Mouse (Mus musculus): Measurements from ENCODE around the gene Socs1.

The Socs1 gene

DNA sequence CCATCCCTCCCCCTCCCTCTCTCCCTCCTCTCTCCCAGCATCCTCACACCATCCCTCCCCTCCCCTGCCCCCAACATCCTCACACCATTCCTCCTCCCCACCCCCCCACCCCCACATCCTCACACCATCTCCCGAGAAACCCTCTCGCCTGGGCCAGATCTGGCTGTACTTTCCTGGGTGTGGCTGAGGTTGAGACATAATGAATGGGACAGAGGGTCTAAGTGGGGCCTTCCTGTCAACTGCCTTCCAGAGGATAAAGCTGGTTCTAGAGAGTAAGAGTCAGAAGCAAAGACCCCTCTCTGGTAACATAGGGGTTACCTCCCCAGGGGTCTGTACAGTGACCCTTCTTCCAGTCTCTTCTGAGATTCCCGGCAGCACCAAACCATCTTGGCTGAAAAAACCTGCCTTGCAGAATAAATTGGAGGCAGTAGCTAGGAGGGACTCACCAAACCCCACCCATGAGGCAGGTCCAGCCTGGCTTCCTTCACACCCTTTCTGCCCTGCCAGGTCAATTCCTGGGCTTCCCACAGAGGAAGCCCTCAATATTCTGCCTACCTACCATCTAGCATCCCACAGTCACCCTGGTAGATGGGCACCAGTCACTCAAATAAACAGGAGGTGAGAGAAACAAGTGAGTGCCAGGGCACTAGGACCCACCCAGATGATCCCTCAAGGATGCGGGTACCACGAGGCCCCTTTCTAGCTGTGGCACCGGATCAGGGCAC lies 21.6 kb downstream of the Socs1 start:
- DNase-seq (ENCODE audit: low spot score in 2 of 2), result no peak

DNA sequence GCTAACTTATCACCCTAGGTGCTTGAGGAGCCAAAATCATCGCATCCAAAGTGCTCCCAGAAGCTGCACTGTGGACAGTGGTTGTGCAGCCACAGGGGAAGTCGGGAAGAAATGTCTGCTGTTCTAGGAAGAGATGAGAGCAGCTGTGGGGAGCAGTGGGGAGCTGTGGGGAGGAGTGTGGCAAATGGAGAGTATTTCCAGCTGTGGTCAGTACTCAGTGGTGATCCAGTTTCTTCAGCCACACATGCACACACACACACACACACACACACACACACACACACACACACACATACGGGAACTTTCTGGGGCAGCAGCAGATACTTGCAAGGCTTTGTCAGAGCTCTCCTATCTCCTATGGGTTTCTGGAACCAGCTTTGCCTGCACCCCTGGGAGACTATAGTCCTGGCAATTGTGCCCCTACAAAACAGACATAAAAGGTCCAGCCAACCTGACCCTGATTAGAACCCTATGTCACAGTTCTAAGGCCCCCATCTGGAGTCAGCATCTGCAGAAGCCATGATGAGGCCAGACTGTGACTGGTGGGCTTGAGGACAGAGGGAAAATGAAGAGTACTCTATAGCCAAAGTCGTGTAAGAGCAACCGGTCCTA lies 22.7 kb downstream of the Socs1 start:
- no peak for DNase-seq (ENCODE audit: low spot score in 2 of 2)

DNA sequence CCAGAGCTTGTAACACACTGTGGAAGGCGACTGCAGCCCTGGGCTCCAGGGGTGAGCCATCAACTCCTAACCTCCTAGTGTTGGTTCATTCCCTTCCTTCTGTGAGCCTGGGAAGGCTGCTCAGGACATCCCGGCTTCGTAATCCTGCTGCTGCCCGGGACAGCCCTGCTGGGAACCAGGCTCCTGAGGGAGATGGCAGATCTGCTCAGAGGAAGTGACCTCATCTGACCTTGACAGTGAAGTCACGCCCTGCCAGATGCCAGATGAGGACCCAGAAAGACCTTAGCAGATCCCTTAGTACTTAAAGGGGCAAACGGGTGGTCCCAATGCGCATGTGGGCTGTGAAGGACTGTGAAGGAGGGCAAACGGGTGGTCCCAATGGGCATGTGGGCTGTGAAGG lies 24.2 kb downstream of the Socs1 start:
- DNase-seq (ENCODE audit: low spot score in 2 of 2), result no peak

DNA sequence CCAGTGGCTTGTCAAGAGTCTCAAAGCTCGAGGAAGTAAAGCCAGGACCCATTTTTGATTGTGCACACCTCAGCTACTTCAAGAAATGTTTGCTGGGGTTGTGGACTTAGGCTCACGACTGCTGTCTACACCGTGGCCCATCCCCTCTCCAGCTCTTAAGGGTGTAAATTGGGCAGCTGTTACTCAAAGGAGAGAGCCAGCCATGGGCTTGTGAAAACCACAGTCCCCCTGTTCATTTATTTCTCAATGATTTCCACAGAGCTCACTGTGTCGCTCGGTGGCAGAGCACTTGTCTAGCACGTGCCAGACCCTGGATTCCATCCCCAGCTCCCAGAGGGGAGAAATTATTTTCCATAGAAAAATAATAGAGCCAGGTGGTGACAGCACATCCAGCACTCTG lies 29.2 kb downstream of the Socs1 start:
- DNase-seq (ENCODE audit: low spot score in 2 of 2), result no peak

DNA sequence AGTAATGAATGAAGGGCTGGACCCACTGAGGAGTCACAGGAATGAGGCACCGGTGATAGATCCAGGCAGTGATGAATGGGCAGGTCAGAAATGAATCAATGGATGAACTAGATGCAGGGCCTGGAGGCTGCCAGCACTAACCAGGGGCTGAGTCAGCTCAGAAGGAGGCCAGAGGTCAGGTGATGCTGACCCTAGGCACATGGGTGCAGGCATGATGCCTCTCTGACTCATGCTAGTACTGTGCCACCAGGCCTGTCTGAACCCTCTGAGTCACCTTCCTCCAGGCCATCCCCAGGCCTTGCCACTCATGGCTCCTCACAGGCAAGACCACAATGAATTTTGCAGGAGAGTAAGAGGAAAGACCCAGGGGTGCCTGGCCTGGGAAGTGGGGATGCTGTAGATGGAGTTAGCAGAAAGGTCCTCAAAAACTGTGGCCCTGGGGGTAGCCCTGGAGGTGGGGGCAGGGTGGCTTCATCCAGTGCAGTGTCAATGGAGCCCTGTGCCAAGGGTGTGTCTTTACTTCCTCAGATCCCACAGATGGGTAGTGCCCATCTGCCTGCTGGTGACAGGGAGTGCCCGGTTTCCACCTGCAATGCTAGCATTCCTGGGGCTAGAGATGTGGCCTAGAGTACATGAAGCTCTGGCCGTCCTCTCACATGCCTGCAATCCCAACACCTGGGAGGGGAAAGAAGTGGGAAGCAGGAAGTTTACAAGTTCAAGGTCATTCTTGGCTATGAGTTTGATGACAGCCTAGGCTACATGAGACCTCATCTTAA lies 30.6 kb downstream of the Socs1 start:
- DNase-seq (ENCODE audit: low spot score in 2 of 2), result no peak

DNA sequence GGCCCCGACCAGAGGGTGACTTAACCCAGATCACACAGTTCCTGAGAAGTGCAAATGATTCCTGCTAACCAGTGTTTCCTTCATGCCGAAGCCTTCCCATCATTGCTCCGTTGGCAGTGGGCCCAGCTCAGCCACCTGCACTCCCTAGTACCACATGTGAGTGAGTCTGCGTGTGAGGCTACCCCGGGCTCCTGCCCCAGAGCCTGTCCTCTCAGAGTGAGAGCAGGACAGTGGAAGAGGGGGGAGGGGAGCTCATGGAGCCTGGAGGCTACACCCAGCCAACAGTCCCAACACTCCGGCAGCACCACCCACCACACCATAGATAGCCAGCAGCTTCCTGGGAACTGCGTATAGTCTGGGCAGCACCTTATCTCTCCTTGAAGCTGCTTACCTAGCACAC lies 35.5 kb downstream of the Socs1 start:
- no peak for DNase-seq (ENCODE audit: low spot score in 2 of 2)

DNA sequence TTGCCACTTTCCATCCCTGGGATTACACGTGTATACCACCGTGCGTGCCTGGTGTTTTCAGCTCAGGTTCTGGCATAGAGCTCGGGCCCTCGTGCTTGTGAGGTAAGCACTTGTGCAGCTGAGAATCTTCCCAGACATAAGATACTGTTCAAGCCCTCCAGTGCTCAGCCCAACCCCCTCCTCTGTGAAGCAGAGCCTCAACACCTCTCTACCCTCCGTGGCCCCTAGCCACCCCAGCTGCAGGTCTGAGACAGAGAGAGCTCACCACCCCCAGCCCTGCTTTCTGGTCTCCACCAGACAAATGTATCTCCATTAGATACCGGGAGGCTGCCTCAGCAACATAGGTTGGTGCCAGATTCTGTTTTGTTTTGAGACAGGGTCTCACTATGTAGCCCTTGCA lies 36.1 kb downstream of the Socs1 start:
- no peak for DNase-seq (ENCODE audit: low spot score in 2 of 2)

DNA sequence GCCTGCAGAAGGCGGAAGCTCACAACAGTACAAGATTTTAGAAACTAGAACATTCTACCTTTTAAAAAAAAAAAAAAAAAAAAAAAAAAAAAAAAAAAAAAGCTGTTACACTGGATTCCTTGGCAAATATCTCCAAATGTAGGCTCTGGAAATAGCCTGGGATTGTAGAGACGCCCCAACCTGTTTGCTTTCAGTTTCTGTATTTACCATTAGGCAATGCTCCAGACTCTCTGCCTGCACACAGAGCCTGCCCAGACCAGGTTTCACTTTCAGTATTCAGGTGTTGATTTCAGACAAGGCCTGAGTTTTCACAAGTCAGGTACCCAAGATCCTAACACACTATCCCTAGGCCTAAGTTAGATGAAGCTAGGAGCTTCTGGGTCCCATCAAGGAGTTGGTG lies 44.3 kb downstream of the Socs1 start:
- DNase-seq (ENCODE audit: low spot score in 2 of 2), result no peak

DNA sequence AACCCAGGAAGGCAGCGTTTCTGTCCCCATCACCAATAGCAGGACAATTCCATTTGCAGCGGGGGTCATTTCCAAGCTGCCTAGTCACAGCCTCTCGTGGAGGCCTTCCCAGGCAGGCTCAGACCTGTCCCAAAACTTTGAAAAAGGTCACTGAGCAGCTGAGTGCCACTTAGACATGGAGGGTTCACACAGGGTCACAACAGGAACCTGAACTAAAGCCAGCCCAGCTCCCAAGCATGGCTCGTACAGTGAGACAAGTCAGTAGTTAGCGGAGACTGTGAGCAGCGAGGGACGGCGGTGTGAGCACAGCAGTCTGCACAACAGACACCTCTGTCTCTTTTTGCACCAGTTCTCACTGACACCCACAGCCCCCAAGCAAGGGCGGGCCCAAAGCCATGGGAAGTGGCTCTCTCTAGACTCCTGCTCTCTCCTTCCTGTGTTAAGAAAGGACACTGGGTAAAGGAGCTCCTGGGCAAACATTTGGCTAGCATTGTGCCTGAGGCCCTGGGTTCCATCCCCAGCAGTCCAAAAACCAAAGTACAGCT lies 45.4 kb downstream of the Socs1 start:
- DNase-seq (ENCODE audit: low spot score in 2 of 2), result no peak

DNA sequence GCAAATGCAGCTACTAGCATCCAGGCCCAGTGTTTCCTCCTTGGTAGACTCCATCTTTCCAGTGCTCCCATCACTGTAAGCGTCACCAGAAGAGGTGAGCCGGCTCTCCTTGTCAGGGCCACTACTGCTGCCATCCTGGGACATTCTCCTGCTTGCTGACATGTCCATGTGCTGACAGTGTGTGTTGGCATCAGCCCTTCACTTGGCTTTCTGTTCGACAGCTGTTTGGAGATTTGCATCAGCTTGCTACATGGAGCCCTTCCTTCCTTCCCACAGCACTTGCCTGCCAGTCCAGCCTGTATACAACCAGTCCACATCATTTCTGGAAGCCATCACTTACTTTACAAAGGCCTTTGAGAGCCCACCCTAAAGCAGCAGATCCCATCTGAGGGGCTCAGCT lies 46.5 kb downstream of the Socs1 start:
- DNase-seq (ENCODE audit: low spot score in 2 of 2), result no peak

DNA sequence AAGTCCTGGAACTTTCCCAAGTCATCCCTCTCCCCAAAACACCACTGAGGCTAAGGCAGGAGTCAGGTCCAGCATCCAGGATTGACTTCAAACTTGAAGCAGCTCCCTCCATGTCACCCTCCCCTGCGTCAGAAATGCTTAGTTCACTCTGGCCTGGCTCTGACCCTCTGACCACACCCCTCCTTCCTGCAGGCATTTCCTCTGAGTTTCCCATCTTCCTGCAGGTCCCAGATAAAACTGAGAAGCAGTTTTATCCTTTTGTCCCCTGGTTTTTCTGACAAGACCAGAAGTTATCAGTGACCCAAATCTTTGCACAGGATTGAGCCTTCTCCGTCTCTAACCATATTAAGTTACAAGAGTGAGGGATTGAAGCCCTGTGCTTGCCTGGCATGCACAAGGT lies 47.8 kb downstream of the Socs1 start:
- no peak for DNase-seq (ENCODE audit: low spot score in 2 of 2)

DNA sequence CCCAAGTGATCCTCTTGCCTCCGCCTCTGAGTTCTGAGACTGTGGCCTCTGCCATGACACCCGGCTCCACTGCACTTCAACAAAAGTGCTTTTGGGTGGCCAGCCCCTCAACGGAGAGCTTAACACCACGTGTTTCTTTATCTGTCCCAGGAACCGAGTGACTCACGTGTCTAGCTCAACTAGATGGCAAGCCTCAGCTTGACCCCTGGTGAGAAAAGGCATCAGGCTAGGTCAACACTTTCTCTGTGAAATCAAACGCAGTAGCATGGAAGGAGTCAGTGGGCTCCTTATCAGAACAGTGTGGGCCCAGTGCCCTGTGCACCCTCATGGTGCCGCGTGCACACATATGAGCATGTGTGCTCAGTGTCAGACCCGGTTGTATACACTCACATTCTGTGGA lies 49.0 kb downstream of the Socs1 start:
- no peak for DNase-seq (ENCODE audit: low spot score in 2 of 2)

DNA sequence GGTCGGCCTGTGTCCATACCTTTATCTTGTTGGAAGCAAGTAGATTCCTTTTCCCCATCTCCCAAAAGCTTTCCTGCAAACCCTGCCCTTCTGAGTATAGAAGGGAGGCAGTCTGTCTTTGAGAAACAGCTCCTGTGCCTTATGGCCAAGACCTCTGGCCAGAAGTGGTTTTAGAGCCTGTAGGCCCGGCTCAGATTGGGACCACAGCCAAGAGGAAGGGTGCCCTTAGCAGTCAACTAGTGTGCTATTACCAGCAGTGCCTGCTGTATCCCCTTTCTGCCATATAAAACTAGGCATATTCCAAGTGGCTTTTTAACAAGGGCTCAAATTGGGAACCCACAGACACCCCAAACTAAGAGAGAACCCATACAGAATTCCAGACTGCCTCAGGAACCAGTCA lies 49.6 kb downstream of the Socs1 start:
- no peak for DNase-seq (ENCODE audit: low spot score in 2 of 2)

DNA sequence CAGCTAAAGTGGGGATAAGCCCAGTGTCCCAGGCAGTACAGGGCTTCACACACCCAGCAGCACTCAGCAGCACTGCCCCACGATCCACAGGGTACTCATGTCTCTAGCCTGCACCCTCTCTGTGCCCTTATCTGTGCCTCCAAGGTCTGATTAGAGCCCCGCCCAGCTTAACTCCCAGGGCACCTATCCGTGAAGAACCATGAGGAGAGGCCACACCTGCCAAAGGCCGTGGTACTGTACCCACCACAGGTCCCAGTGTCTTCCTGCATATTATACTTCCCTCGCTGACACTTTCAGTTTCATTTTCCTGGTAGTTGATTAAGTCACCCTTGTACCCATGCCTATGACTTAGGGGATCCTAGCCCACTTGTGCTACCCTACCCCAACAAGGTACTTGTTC lies 52.9 kb downstream of the Socs1 start:
- DNase-seq (ENCODE audit: low spot score in 2 of 2), result no peak
